Mouse (Mus musculus): ENCODE measurements around the gene Usp3. TPM values are rescaled to one million over a fixed set of nuclear protein-coding genes. Genes with fewer than 3 reads are reported as not detected.

Usp3 gene
- polyA plus RNA-seq, 1 experiment from 2014 or later, result 50.9 TPM

DNA sequence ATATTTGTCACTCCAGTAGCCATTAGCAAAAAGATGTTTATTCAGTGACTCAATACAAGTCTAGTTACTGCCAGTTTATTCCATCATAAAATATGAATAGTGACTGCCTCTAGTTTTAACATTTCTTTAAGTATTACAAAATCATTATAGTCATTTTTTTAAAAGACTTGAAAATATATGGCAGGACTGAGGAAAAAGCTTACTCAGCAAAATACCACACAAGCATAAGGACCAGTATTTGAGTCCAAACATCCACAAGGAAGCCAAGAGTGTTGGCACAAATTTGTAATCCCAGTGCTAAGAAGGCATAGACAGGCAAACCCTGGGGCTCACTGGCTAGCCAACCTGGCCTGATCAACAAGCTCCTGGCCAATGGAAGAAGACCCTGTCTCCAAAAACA lies 99.0 kb downstream of the Usp3 start:
- H3K27me3 ChIP-seq (replicated peaks; ENCODE audit: control insufficient read depth, insufficient read depth, low read length), result no peaks in the 10 kb centered on the region
- no peak overlapping the region for H3K27ac ChIP-seq (ENCODE audit: low read depth, low read length)
- no peak overlapping the region for H3K4me2 ChIP-seq (ENCODE audit: low read length)
- no peak for ATAC-seq
- H3K4me1 ChIP-seq (ENCODE audit: control insufficient read depth, insufficient read depth, low read depth, low read length), result no peaks in the 10 kb centered on the region
- no peaks in the 10 kb centered on the region for H3K9me3 ChIP-seq (ENCODE audit: control insufficient read depth, low read length)
- H3K36me3 ChIP-seq (ENCODE audit: control insufficient read depth, insufficient read depth, low read length), result peaks cover 54% of the 10 kb centered on the region
- H3K4me3 ChIP-seq (ENCODE audit: low read length), result no peak overlapping the region
- no peak overlapping the region for H3K9ac ChIP-seq (ENCODE audit: low read depth, low read length)

- WGBS, result 91% methylated on average over 1 of the region's 1 CpGs
- Histone ChIP-seq H3K4me1 (ENCODE audit: control insufficient read depth, insufficient read depth, low read depth, low read length) (no peaks in the 10 kb centered on the region), H3K36me3 (ENCODE audit: control insufficient read depth, insufficient read depth, low read length) (peaks cover 59% of the 10 kb centered on the region), H3K4me2 (ENCODE audit: low read length) (no peak overlapping the region), H3K4me3 (ENCODE audit: low read length) (no peak overlapping the region), H3K9me3 (ENCODE audit: control insufficient read depth, low read length) (no peaks in the 10 kb centered on the region), H3K27ac (ENCODE audit: low read depth, low read length) (no peak overlapping the region), H3K9ac (ENCODE audit: low read depth, low read length) (no peak overlapping the region), H3K27me3 (replicated peaks; ENCODE audit: control insufficient read depth, insufficient read depth, low read length) (no peaks in the 10 kb centered on the region)
- no peak for ATAC-seq
Measured at GRCm38 (mm10) chr9:66492361-66492760, 100.6 kb downstream of the Usp3 start.

DNA sequence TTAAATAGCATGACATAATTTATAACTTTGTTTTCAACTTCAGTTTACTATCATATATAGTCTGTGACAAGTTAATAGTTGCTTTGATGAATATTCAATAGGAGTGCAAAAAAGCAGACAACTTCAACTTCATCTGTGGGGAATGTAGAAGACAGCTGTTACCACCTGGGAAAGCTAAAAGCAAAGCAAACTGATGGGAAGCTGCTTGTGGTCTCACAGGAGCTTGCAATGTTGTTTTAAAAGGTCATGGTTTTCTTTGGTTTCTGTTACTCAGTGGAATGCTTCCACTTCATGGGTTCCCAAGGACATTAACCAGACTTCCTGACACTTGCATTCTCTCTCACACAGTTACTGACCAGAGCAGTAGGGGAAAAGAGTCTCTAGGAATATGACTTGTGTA lies 104.2 kb downstream of the Usp3 start:
- peaks cover 61% of the 10 kb centered on the region for H3K36me3 ChIP-seq (ENCODE audit: control insufficient read depth, insufficient read depth, low read length)
- no peaks in the 10 kb centered on the region for H3K27me3 ChIP-seq (replicated peaks; ENCODE audit: control insufficient read depth, insufficient read depth, low read length)
- ATAC-seq, result no peak
- no peak overlapping the region for H3K27ac ChIP-seq (ENCODE audit: low read depth, low read length)
- H3K9me3 ChIP-seq (ENCODE audit: control insufficient read depth, low read length), result no peaks in the 10 kb centered on the region
- no peaks in the 10 kb centered on the region for H3K4me1 ChIP-seq (ENCODE audit: control insufficient read depth, insufficient read depth, low read depth, low read length)
- no peak overlapping the region for H3K9ac ChIP-seq (ENCODE audit: low read depth, low read length)
- no peak overlapping the region for H3K4me2 ChIP-seq (ENCODE audit: low read length)
- no peak overlapping the region for H3K4me3 ChIP-seq (ENCODE audit: low read length)

- no peak overlapping the region for H3K4me2 ChIP-seq (ENCODE audit: low read length)
- H3K27me3 ChIP-seq (replicated peaks; ENCODE audit: control insufficient read depth, insufficient read depth, low read length), result no peaks in the 10 kb centered on the region
- no peak for ATAC-seq
- H3K27ac ChIP-seq (ENCODE audit: low read depth, low read length), result no peak overlapping the region
- 96% methylated on average over 3 of the region's 3 CpGs for WGBS
- no peaks in the 10 kb centered on the region for H3K4me1 ChIP-seq (ENCODE audit: control insufficient read depth, insufficient read depth, low read depth, low read length)
- no peak overlapping the region for H3K9ac ChIP-seq (ENCODE audit: low read depth, low read length)
- no peak overlapping the region for H3K4me3 ChIP-seq (ENCODE audit: low read length)
- peaks cover 41% of the 10 kb centered on the region for H3K36me3 ChIP-seq (ENCODE audit: control insufficient read depth, insufficient read depth, low read length)
- H3K9me3 ChIP-seq (ENCODE audit: control insufficient read depth, low read length), result no peaks in the 10 kb centered on the region
Measured at GRCm38 (mm10) chr9:66483429-66483828, 109.5 kb downstream of the Usp3 start.

DNA sequence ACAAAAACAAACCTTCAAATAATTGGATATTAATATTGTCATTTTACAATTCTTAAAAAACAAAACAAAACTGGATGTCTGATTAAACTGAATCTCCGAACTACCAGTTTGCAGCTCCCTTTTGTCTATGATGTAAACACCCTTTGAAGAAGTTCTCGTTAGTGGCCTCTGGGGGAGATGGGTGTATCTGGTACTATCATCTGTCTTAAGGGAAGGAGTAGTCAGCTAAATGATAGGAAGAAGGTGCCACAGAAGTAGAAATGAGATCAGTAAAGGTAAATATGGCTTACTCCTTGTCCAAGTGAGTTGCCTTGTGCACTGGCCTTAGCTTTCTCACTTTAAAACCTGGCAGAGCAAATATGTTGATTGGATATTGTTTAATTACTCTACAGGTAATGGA lies 115.2 kb downstream of the Usp3 start:
- Histone ChIP-seq H3K36me3 (ENCODE audit: control insufficient read depth, insufficient read depth, low read length) (peaks cover 22% of the 10 kb centered on the region), H3K27me3 (replicated peaks; ENCODE audit: control insufficient read depth, insufficient read depth, low read length) (no peaks in the 10 kb centered on the region), H3K4me3 (ENCODE audit: low read length) (no peak overlapping the region), H3K9me3 (ENCODE audit: control insufficient read depth, low read length) (no peaks in the 10 kb centered on the region), H3K4me1 (ENCODE audit: control insufficient read depth, insufficient read depth, low read depth, low read length) (no peaks in the 10 kb centered on the region), H3K27ac (ENCODE audit: low read depth, low read length) (no peak overlapping the region), H3K4me2 (ENCODE audit: low read length) (no peak overlapping the region), H3K9ac (ENCODE audit: low read depth, low read length) (no peak overlapping the region)
- no peak for ATAC-seq
- 86% methylated on average over 2 of the region's 2 CpGs for WGBS

DNA sequence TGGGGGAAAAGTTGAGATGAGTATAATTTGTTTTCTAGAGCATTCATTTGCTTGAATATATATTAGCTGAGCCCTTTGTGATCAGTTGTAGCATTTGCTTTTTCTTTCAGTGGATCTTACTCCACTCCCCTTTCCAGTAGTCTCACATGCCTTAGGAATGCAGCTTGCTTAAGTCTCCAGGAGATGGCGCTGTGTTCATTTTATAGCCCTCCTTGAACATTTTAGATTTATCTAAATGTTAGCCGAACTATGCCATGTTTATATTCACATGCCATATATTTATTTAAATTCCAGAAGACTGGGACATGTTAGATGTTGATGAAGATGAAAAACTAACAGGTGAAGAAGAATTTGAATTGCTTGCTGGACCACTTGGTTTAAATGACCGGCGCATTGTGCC lies 127.9 kb downstream of the Usp3 start:
- 59% methylated on average over 4 of the region's 4 CpGs for WGBS
- Histone ChIP-seq H3K9me3 (ENCODE audit: control insufficient read depth, low read length) (no peaks in the 10 kb centered on the region), H3K4me3 (ENCODE audit: low read length) (no peak overlapping the region), H3K36me3 (ENCODE audit: control insufficient read depth, insufficient read depth, low read length) (peaks cover 27% of the 10 kb centered on the region), H3K27me3 (replicated peaks; ENCODE audit: control insufficient read depth, insufficient read depth, low read length) (no peaks in the 10 kb centered on the region), H3K4me2 (ENCODE audit: low read length) (no peak overlapping the region), H3K4me1 (ENCODE audit: control insufficient read depth, insufficient read depth, low read depth, low read length) (no peaks in the 10 kb centered on the region), H3K9ac (ENCODE audit: low read depth, low read length) (no peak overlapping the region), H3K27ac (ENCODE audit: low read depth, low read length) (no peak overlapping the region)
- ATAC-seq, result no peak

Other genes starting within 250 kb of the Usp3 start
- gene Herc1, start 242.7 kb downstream of the Usp3 start, polyA plus RNA-seq (2015; fragmentation: Nextera tagmentation; extraction: Ambion mirVana), result 39.4 and 39.8 TPM in 2 replicates
- 0.89 and 1.2 TPM in 2 replicates for gene Fbxl22, start 78.5 kb downstream of the Usp3 start, polyA plus RNA-seq (2015; fragmentation: Nextera tagmentation; extraction: Ambion mirVana)
- gene Car12, start 120.5 kb upstream of the Usp3 start, polyA plus RNA-seq (2015; fragmentation: Nextera tagmentation; extraction: Ambion mirVana), result 8.3 and 9.0 TPM in 2 replicates
- 21.4 and 22.6 TPM in 2 replicates for gene Aph1b, start 202.3 kb upstream of the Usp3 start, polyA plus RNA-seq (2015; fragmentation: Nextera tagmentation; extraction: Ambion mirVana)
- 0.48 and 0.64 TPM in 2 replicates for gene Gm10647, start 203.9 kb upstream of the Usp3 start, polyA plus RNA-seq (2015; fragmentation: Nextera tagmentation; extraction: Ambion mirVana)
- gene Aph1c, start 241.6 kb upstream of the Usp3 start, polyA plus RNA-seq (2015; fragmentation: Nextera tagmentation; extraction: Ambion mirVana), result 5.0 and 5.2 TPM in 2 replicates

All from hindbrain, embryonic 16.5 days (tissue).